Mouse (Mus musculus): Measurements from ENCODE around the gene Chd2.
"Not testable (repeated sequence)": the region's sequence is repeated elsewhere in the genome, so short reads cannot be mapped to it uniquely, and the experiment has no call there.

Gene Chd2

DNA sequence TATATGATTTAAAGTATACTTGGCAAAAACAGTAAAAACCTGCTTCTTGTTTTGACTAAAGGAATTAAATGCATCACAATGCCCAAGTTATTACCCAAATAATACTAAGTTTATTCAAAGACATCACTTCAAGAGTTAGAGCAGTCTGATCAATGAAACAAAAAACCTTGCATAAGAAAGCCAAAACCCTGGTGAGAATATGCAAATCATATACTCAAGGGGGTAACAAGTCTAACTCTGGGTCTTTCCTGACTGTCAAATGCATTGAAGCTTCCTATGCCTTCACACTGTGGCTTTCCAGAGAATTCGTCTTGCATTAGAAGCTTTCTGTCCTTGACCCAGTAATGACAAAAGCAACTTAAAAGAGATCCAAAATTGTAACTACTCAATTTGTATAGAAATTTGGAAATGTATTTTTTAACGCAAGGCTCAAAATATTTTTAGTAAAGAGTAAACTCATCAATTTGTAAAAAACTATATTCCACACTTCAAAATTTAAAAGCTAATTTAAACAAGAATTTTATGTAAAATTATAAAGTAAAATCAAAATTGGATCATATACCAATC, 2.4 kb downstream of the Chd2 start:
- DNase-seq (ENCODE audit: inconsistent ontology term) = no peak

- no peak for DNase-seq (ENCODE audit: inconsistent ontology term)
Measured at GRCm38 (mm10) chr7:73538424-73539079, 3.1 kb downstream of the Chd2 start.

DNA sequence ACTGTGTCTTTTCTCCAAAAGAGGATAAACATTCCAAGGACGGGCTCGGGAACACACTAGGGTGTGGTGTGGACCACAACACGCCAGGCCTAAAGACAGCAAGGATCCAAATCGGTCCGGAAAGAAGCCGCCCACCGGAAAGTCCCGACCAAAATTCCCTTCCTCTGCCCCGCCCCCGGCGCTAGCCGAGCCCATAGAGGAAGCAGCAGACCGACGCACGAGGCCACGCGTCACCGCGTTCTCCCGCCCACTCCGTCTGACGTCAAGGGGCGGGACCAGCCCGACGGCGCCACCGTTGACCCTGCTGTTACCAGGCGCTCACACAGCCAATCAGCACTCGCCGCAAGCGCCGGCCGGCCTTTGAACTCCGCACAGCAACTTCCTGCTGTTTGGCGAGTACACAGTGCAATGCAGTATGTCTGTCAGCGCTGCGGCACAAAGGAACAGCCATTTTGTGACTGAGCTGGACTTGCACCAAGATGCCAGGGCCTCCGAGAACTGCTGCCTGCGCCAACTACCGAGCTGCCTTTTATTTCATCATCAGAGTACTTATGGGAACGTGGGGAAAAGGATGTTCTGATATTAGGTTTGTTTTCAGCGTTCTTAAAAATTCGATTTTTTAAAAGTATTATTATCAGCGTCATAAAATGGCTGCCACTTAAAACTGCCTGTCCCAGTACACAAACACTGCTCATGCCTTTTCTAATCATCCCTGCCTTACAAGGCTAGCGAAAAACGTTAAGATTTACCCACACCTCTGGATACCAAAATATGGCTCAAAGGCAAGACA, 3.8 kb downstream of the Chd2 start:
- peak; percentile 100 for DNase-seq (ENCODE audit: inconsistent ontology term)

DNA sequence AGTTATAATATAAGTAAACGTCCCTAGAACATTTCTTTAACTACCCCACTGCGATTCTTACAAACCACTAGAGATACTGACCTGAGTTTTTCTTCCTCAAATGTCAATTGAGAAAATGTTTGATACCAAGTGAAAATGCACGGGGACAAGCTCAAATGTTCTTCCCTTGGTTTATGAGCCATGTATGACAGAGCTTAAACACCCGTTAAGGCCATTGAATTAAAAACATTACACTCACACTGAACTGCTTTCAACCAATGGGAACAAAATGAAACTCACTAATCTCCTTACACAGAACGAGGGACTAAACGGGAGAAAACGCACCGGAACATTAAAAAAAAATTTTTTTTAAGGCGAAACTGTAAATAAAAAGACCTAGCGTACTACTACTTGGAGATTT, 4.4 kb downstream of the Chd2 start:
- DNase-seq (ENCODE audit: inconsistent ontology term) = no peak

GRCm38 (mm10) chr7:73536579-73536978, 5.1 kb downstream of the Chd2 start:
- no peak for DNase-seq (ENCODE audit: inconsistent ontology term)

- DNase-seq (ENCODE audit: inconsistent ontology term) = no peak
Measured at GRCm38 (mm10) chr7:73535861-73536200, 5.8 kb downstream of the Chd2 start.

GRCm38 (mm10) chr7:73534937-73535860, 6.4 kb downstream of the Chd2 start:
- DNase-seq (ENCODE audit: inconsistent ontology term) = no peak

DNA sequence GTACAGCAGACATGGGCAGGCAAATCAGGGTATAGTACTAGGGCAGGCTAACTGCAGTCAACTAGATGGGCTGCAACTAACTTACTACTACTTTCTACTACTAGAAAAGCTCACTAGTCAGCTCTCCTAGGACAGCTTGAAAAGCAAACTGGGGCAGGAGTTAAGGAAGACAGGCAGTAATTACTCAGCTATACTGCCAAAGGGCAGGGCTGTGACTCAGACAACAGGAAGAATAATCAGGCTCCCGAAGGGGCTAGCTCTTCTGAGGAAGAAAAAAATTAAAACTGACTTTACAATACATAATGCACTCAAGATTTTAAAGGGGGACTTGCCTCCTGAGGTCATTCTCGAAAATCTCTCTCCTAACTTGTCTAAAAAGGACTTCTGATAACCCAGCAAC, 8.2 kb downstream of the Chd2 start:
- no peak for DNase-seq (ENCODE audit: inconsistent ontology term)

DNA sequence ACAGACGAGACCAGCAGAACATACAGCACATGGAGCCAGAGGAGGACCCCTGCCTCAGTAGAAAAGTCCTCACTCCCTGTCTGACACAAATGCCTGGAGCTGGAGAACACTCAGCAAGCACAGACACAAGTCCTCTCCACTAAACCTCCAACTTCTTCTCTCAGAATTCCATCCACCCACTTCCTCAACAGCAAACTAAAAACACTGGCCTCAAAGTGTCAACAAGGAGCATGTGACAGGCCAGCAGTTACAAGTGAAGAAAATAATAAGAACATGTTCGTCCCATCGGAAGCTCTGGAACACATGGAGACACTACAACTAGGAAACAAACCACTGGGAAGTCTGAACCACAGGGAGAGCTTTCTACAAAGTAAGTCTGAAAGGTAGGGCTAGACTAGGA, 8.7 kb downstream of the Chd2 start:
- DNase-seq (ENCODE audit: inconsistent ontology term) = no peak

- no peak for DNase-seq (ENCODE audit: inconsistent ontology term)
Measured at GRCm38 (mm10) chr7:73532139-73532538, 9.5 kb downstream of the Chd2 start.

GRCm38 (mm10) chr7:73531506-73532093, 10.0 kb downstream of the Chd2 start:
- DNase-seq (ENCODE audit: inconsistent ontology term) = no peak

GRCm38 (mm10) chr7:73530846-73531245, 10.8 kb downstream of the Chd2 start:
- no peak for DNase-seq (ENCODE audit: inconsistent ontology term)

- DNase-seq (ENCODE audit: inconsistent ontology term) = no peak
Measured at GRCm38 (mm10) chr7:73530164-73530563, 11.5 kb downstream of the Chd2 start.

DNA sequence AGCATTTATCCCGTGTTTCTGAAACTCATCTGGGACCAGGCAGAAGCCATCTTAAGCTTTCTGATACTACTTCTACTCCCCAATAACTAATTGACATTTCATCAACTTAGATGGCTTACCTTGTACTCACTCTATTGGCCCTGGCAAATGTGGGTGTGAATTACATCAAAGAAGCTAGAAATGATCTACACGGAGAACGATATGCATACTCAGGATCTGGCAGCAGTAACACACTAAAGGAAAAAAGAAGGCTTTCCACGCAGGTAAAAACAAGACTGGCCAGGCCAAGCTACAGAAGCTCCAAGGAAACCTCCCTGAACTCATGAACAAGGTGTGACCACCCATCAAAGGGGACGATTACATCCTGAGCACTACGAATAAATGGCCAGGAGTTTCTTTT, 12.4 kb downstream of the Chd2 start:
- no peak for DNase-seq (ENCODE audit: inconsistent ontology term)

DNA sequence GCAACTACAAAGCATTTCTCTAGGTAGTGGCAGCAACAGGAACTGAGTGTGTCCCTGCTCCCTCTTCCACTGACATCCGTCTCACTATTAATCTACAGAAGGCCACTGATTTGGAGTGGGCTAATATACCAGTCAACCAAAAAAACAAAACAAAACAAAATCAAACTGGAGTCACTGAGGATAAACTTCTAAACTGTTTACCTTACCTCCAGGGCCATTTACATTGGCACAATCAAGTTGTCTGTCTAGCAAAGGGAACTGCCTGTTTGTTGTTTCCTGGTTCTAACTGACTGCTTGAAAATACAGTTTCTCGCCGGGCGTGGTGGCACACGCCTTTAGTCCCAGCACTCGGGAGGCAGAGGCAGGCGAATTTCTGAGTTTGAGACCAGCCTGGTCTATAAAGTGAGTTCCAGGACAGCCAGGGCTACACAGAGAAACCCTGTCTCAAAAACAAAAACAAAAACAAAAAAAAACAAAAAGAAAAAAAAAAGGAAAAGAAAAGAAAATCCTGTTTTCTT, 13.2 kb downstream of the Chd2 start:
- DNase-seq (ENCODE audit: inconsistent ontology term) = not testable (repeated sequence)

- no peak for DNase-seq (ENCODE audit: inconsistent ontology term)
Measured at GRCm38 (mm10) chr7:73527225-73527624, 14.4 kb downstream of the Chd2 start.

DNA sequence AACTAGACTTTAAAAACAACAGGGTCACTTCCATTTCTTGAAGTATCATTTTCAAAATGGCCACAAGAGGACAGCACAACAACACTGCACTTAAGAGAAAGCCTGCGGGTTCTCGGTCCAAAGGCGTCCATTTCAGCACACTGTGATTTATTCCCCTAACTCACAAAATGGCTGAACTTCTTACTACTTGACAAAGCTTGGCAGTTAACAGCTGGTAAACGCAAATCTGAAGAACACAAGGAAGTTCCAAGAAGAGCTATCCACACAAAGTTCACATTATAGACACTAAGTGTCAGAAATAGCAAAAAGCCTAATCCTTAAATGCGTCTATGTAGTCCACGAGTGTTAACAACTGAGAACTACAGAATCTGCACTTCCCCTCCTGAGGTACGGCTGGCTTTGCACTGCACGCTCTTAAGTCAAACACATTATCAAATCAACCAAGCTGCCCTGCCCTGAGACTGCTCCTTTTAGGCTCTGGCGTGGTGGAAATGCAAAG, 17.1 kb downstream of the Chd2 start:
- peak; percentile 52 for DNase-seq (ENCODE audit: inconsistent ontology term)

DNA sequence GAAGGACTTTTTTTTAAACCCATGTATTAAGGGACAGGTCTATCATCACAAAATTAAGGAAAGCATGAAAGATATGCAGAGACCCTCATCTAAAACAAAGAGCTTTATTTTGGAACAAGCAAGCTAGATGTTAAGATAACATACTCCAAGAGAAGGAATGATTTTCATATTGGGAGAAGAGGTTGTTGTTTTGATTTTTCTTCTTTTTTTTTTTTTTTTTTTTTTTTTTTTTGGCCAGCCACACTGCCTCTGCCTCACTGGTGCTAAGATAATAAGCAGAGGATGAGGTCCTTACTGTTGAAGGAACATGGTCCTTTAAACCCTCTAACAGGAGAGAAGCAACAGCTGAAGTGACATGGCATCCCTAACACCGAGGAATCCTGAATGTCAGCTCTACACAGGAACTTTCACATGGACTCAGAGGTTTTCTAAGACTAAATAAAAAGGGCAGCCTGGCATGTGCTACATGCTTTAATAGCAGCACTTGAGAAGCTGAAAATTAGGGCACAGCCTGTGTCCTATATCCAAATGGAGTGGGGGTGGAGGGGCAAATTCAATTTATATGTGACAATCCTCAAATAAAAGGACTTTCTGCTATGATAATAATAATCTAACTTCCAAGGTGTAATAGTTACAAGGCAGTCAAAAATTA, 17.9 kb downstream of the Chd2 start:
- DNase-seq (ENCODE audit: inconsistent ontology term) = no peak

DNA sequence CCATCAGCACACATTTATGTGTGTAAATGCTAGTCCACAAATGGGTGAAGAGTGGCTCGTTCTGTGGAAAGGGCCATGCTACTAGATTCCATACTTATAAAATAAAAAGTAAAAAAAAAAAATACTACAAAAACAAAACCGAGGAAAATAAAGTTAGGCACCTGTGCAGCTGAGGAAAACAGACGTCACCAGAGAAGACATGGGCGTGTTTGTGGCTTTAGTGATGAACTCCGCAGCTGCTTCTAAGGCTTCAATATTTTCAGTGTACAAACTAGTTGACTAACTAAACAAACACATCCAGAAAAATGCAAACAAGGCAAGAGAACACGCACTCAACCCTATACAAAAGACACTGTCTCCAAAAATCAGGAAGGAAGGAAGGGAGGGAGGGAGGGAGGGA, 18.4 kb downstream of the Chd2 start:
- no peak for DNase-seq (ENCODE audit: inconsistent ontology term)

DNA sequence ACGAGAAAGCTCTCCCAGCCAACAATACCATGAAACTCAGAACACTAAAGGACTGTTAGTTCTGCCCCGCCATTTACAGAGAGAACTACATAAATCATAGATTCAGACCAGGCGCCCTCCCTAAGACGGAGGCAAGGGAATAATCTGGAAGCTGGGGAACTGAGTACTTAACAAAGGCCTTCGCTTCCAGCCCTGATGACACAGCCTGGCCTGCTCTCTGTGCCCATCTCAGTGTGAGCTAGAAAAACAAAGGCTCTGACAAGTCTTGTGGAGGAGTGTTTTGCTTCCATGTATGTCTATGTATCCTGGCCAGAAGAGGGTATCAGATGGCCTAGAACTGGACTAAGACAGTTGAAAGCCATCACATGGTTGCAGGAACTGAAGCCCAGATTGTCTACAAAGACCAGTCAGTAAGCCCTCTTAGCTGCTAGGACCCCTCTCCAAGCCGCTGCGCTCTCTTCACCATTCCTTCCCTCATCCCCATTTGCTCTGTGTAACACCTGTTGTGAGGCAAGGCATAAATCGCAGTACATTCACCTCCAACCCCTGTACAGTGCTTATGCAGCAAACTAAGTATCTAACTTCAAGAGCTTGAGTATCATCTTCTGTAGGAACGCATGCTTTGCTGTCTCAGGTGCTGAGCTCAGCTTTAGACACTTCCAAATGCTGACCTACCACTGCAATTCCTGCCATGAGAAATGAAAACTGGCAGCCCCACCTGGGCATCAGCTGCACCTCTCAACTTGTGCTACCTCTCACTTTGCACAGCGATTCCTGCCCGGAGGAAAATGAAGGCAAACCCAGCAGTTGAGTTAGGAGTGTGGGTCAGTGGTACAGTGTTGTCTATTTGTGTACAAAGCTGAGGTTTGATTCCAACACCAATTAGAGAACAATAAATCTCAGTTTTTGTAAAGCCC, 20.1 kb downstream of the Chd2 start:
- no peak for DNase-seq (ENCODE audit: inconsistent ontology term)
